Mouse (Mus musculus) G1E (cell line): ENCODE results near the gene Impad1. TPM values are rescaled to one million over a fixed set of nuclear protein-coding genes. Genes with fewer than 3 reads are reported as not detected.

Experiments used
- ATAC-seq: 2 replicates; pipeline ENCODE4 v1.8.0; 2016; ENCODE audit warnings: mild to moderate bottlenecking; ENCODE audit not compliant: insufficient number of reproducible peaks, poor library complexity, low FRiP score, severe bottlenecking; ENCODE audit errors: extremely low read depth
- DNase-seq: peaks from one replicate; pipeline ENCODE4 v3.0.0; 2012; ENCODE audit warnings: low spot score
- H3K27me3 ChIP-seq: 2 replicates; pipeline ENCODE4 v1.6.1; 2012; ENCODE audit warnings: mild to moderate bottlenecking, low read length, inconsistent platforms; ENCODE audit not compliant: insufficient read depth
- H3K36me3 ChIP-seq: replicated peaks from 2 replicates; pipeline ENCODE3; 2012; ENCODE audit warnings: mild to moderate bottlenecking, inconsistent platforms
- H3K4me1 ChIP-seq: 2 replicates; pipeline ENCODE4 v1.6.1; 2012; ENCODE audit warnings: low read depth, low read length, inconsistent platforms, mixed read lengths; ENCODE audit not compliant: insufficient read depth
- H3K4me3 ChIP-seq: 2 replicates; pipeline ENCODE4 v1.5.1; 2012; ENCODE audit warnings: low read depth, mild to moderate bottlenecking, inconsistent platforms, low read length, moderate library complexity, mixed read lengths
- H3K9me3 ChIP-seq: replicated peaks from 2 replicates; pipeline ENCODE4 v1.6.1; 2012; ENCODE audit warnings: inconsistent platforms
- CTCF ChIP-seq: IDR thresholded peaks from 2 replicates; pipeline ENCODE4 v1.5.1; 2012; ENCODE audit warnings: low read depth, low read length, inconsistent platforms, mixed read lengths
- GATA1 ChIP-seq: IDR thresholded peaks from 2 replicates; pipeline ENCODE4 v1.6.1; 2012; ENCODE audit warnings: borderline replicate concordance, low read length, inconsistent platforms, mixed read lengths
- GATA2 ChIP-seq: IDR thresholded peaks from 2 replicates; pipeline ENCODE4 v1.6.1; 2012; ENCODE audit warnings: low read depth, low read length, inconsistent platforms, borderline replicate concordance
- POLR2AphosphoS5 ChIP-seq: IDR thresholded peaks from 2 replicates; pipeline ENCODE4 v1.6.1; 2012; ENCODE audit warnings: low read depth, low read length, inconsistent platforms; ENCODE audit not compliant: insufficient replicate concordance
- TAL1 ChIP-seq: conservative IDR thresholded peaks from 2 replicates; pipeline ENCODE4 v1.6.1; 2012; ENCODE audit warnings: low read depth, low read length, inconsistent platforms, mixed read lengths
- polyA plus RNA-seq: library from polyadenylated mRNA; stranded (reverse); fragments of >175 nt; gene quantifications from 2 replicates; pipeline ENCODE4 v1.2.3, GENCODE M21; 2012
- total RNA-seq, 2 experiments: library from RNA; stranded (forward) in 1 of 2; stranded (reverse) in 1 of 2; fragments of 200-1000 nt in 1 of 2; fragments of >200 nt in 1 of 2; fragmentation: Nextera tagmentation in 1 of 2; gene quantifications; 2 replicates each; pipeline ENCODE4 v1.2.3; 2014 to 2017

Impad1 gene
- total and polyA plus RNA-seq, 3 experiments: 4.2 to 44.7 (median 36.3) TPM

- Histone ChIP-seq H3K9me3 (no peaks in the 10 kb centered on the region), H3K4me3 (no peak overlapping the region), H3K36me3 (no peaks in the 10 kb centered on the region), H3K4me1 (no peaks in the 10 kb centered on the region), H3K27me3 (no peaks in the 10 kb centered on the region)
- ATAC-seq (no peak), DNase-seq (no peak)
- TF ChIP-seq GATA1: no peak
These were observed 71.1 kb downstream of the Impad1 start for GRCm38 (mm10) chr4:4722081-4722480.

- Histone ChIP-seq H3K36me3 (no peaks in the 10 kb centered on the region), H3K27me3 (0 out of 2 replicates have a peak, but pooled peaks cover 2% of the 10 kb centered on the region), H3K9me3 (no peaks in the 10 kb centered on the region), H3K4me3 (no peak overlapping the region), H3K4me1 (no peaks in the 10 kb centered on the region)
- no peak for DNase-seq
- no peak for ATAC-seq
- TF ChIP-seq GATA2: no peak
- no peak for TF ChIP-seq GATA1
- no peak for TF ChIP-seq TAL1
- no peak for TF ChIP-seq POLR2AphosphoS5
- no peak for TF ChIP-seq CTCF
These were observed 75.3 kb downstream of the Impad1 start for GRCm38 (mm10) chr4:4717763-4718347.
